Mouse (Mus musculus): ENCODE results near the gene Nol9.

Gene Nol9

GRCm38 (mm10) chr4:152038985-152039830, at the start of gene Nol9:
Nol9 (plus strand) TSS chr4:152039321.
- DNase-seq (ENCODE audit: low spot score) = peak; percentile 84

- DNase-seq (ENCODE audit: low spot score) = no peak
Observed at GRCm38 (mm10) chr4:151992091-151992490, 47.0 kb upstream of the Nol9 start.

DNA sequence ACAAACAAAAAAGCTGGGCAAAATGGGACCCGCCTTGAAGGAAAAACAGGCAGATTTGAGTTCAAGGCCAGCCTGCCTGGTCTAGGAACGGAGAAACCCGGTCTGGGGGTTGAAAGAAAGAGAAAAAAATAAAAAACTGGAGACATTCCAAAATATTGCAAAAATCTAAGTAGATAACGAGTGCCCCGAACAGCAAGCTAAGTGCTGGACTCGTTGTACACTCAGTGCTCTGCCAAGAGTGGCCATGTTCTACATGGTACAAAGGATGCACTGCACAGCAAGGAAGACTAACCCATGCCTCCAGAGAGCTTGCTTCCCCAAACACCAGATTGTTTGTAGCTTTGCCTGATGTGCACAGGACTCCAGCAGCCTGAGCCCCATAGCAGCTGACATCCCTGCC, 46.1 kb upstream of the Nol9 start:
- no peak for DNase-seq (ENCODE audit: low spot score)

- peak; percentile 43 for DNase-seq (ENCODE audit: low spot score)
Observed at GRCm38 (mm10) chr4:151994228-151995171, 44.6 kb upstream of the Nol9 start.

DNA sequence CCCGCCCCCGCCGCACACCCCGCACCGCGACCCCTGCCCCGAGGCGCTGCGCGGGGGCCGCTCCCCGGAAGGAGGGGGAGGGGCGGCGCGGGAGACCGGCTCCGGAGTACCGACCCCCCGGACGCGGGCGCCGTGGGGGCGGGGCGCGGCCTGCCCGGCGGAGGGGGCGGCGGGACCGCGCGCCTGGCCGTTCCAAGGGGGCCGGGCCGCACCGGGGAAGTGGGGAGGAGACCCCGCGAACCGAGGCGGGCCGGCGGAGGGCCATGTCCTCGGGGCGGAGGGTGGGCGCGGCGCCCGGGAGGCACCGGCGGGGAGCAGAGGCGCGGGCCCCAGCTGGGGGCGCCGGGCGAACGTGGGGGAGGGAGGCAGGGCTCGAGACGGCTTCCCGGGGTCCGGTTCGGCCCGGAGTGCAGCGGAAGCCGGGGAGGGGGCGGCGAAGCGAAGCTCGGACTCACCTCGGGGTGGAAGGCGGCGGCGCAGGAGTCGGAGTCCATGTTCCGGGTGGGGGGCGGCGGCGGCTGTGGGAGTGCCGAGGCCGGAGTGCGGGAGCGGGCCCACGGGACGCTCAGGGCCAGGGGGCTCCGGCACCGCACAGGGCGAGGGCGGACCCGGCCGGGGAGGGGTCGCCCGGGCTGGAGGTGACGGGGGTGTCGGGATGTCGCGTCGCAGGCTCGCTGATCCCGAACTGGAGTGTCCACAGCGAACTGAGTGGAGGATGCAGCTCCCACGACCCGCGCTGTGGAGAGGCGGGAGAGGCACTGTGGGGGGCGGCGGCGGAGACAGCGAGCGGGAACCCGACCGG, 43.5 kb upstream of the Nol9 start:
- DNase-seq (ENCODE audit: low spot score) = no peak

GRCm38 (mm10) chr4:151996173-151996950, 42.8 kb upstream of the Nol9 start, which contains the start of gene Phf13:
Phf13 (minus strand) TSS chr4:151996258.
- peak; percentile 98 for DNase-seq (ENCODE audit: low spot score)

- DNase-seq (ENCODE audit: low spot score) = no peak
Observed at GRCm38 (mm10) chr4:151996951-151997222, 42.2 kb upstream of the Nol9 start.

GRCm38 (mm10) chr4:151997701-151998100, 41.4 kb upstream of the Nol9 start:
- no peak for DNase-seq (ENCODE audit: low spot score)

GRCm38 (mm10) chr4:151999481-151999880, 39.6 kb upstream of the Nol9 start:
- no peak for DNase-seq (ENCODE audit: low spot score)

DNA sequence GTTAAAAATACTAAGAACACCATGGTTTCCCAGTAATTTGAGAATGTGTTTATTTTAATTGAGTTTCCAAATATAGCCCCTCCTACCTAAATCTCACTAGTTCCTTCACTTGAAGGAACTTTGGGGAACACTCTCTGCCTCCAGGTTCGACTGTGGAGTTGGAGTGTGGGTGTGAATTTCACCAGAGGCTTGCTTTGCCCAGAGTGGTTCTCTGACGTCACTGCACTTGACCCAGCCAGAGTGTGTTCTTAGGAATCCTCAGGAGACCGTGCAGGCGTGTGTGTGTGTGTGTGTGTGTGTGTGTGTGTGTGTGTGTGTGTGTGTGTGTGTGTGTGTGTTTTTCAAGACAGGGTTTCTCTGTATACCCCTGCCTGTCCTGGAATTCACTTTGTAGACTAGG, 38.2 kb upstream of the Nol9 start:
- DNase-seq (ENCODE audit: low spot score) = no peak

DNA sequence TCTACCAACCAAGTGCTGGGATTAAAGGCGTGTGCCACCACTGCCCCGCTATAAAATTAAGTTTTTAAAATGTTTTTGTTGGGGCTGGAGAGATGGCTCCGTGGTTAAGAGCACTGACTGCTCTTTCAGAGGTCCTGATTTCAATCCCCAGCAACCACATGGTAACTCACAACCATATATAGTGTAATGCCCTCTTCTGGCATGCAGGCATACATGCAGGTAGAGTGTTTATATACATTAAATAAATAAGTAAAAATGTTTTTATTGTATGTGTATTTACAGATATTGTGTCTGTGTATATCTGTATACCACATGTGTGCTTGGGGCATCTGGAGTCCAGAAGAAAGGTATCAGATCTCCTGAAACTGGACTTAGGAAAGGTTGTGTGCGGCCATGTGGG, 37.8 kb upstream of the Nol9 start:
- DNase-seq (ENCODE audit: low spot score) = no peak

- no peak for DNase-seq (ENCODE audit: low spot score)
Observed at GRCm38 (mm10) chr4:152002063-152002462, 37.1 kb upstream of the Nol9 start.

DNA sequence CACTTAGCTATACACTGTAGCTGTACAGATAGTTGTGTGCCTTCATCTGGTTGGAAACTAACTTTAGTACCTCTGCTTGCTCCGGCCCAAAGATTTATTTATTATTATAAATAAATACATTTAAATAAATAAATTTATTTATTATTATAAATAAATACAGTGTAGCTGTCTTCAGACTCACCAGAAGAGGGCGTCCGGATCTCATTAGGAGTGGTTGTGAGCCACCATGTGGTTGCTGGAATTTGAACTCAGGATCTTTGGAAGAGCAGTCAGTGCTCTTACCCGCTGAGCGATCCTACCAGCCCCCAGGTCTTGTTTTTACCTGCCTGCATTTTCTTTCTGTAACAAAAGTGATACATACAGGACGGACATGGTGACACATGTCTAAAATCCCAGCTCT, 33.0 kb upstream of the Nol9 start:
- DNase-seq (ENCODE audit: low spot score) = no peak

GRCm38 (mm10) chr4:152006812-152007211, 32.3 kb upstream of the Nol9 start:
- no peak for DNase-seq (ENCODE audit: low spot score)

- no peak for DNase-seq (ENCODE audit: low spot score)
Observed at GRCm38 (mm10) chr4:152007481-152008147, 31.5 kb upstream of the Nol9 start.

- DNase-seq (ENCODE audit: low spot score) = no peak
Observed at GRCm38 (mm10) chr4:152008148-152008500, 31.0 kb upstream of the Nol9 start.

DNA sequence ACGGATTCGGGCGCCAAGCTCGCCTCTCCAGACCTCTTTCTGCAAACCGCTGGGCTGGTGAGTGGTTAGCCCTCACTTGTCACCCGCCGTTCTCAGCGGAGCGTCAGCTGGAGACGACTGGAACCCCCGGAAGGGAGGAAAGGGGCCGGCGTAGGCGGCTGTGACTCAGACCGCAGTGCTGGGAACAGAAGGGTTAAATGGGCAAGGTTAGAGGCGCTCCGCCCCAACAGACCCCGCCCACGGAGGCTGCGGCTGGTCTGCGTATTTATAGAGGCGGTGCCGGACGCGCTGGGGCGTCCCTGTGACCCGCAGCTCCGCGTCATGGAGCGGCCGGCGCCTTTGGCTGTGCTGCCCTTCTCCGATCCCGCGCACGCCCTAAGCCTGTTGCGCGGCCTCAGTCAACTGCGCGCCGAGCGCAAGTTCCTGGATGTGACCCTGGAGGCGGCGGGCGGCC, 30.5 kb upstream of the Nol9 start, which contains the start of gene Klhl21:
Gene Klhl21 (plus strand): TSS at position 182 of the 454 bp plus-strand sequence.
- DNase-seq (ENCODE audit: low spot score) = peak; percentile 90

- DNase-seq (ENCODE audit: low spot score) = peak; percentile 33
Observed at GRCm38 (mm10) chr4:152009076-152010051, 29.8 kb upstream of the Nol9 start.

DNA sequence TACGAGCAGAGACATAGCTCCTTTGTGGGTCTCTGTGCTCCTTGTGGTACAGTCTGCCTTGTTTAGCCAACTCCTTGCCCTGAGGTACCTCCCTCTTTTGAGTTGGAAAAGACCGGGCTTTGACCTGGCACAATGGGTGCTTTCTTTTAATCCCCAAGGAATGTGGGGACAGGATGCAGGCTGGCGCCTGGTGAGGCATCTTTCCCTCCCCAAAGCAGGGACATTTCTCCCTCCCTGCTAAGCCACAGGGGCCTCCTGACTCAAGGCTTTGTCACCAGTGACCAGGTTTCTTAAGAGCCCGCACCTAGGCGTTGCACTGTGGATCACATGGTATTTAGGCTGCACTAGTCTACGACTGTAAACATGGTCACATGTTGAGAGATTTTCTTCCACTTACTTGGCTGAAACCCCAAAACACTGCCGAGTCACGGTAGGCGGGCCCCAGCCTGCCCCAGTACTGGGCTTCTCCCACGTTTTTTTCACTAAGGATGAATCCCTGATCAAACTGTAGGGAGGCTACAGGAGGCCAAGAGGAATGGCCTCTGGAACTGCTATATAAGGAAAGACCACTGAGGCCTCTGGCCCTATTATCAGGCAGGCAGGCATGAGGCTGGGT, 28.9 kb upstream of the Nol9 start:
- DNase-seq (ENCODE audit: low spot score) = peak; percentile 69

Measured in c-Kit-positive CD71-positive TER-119-positive erythroid progenitor cells, embryonic 14.5 days (primary cell).